Mouse (Mus musculus): Measurements from ENCODE around the gene Med4.

Med4 gene

GRCm38 (mm10) chr14:73509765-73510423, at the start of gene Med4:
Gene Med4, plus strand, starts transcription at chr14:73510025.
- DNase-seq: peak; percentile 93

GRCm38 (mm10) chr14:73460514-73461134, 49.2 kb upstream of the Med4 start:
- DNase-seq: no peak

- no peak for DNase-seq
Measured at GRCm38 (mm10) chr14:73462211-73462610, 47.6 kb upstream of the Med4 start.

- DNase-seq: no peak
Measured at GRCm38 (mm10) chr14:73467697-73468096, 42.1 kb upstream of the Med4 start.

GRCm38 (mm10) chr14:73469506-73469905, 40.3 kb upstream of the Med4 start:
- peak; percentile 47 for DNase-seq

GRCm38 (mm10) chr14:73470593-73470992, 39.2 kb upstream of the Med4 start:
- no peak for DNase-seq

- no peak for DNase-seq
Measured at GRCm38 (mm10) chr14:73472205-73472604, 37.6 kb upstream of the Med4 start.

- peak; percentile 53 for DNase-seq
Measured at GRCm38 (mm10) chr14:73473670-73474460, 36.0 kb upstream of the Med4 start.

GRCm38 (mm10) chr14:73474636-73475093, 35.2 kb upstream of the Med4 start:
- peak; percentile 55 for DNase-seq

GRCm38 (mm10) chr14:73475506-73475905, 34.3 kb upstream of the Med4 start:
- no peak for DNase-seq

GRCm38 (mm10) chr14:73476361-73476934, 33.4 kb upstream of the Med4 start:
- DNase-seq: no peak

- no peak for DNase-seq
Measured at GRCm38 (mm10) chr14:73477077-73477476, 32.7 kb upstream of the Med4 start.

- no peak for DNase-seq
Measured at GRCm38 (mm10) chr14:73478321-73478720, 31.5 kb upstream of the Med4 start.

- DNase-seq: no peak
Measured at GRCm38 (mm10) chr14:73479771-73480170, 30.1 kb upstream of the Med4 start.

- no peak for DNase-seq
Measured at GRCm38 (mm10) chr14:73483516-73484229, 26.2 kb upstream of the Med4 start.

- DNase-seq: no peak
Measured at GRCm38 (mm10) chr14:73484366-73485110, 25.3 kb upstream of the Med4 start.

- no peak for DNase-seq
Measured at GRCm38 (mm10) chr14:73486641-73487040, 23.2 kb upstream of the Med4 start.

GRCm38 (mm10) chr14:73493356-73493755, 16.5 kb upstream of the Med4 start:
- no peak for DNase-seq

GRCm38 (mm10) chr14:73494122-73494521, 15.7 kb upstream of the Med4 start:
- DNase-seq: no peak

GRCm38 (mm10) chr14:73495753-73496152, 14.1 kb upstream of the Med4 start:
- DNase-seq: no peak

GRCm38 (mm10) chr14:73501283-73501682, 8.5 kb upstream of the Med4 start:
- DNase-seq: no peak

- no peak for DNase-seq
Measured at GRCm38 (mm10) chr14:73501721-73502120, 8.1 kb upstream of the Med4 start.

Data from right cerebral cortex, postnatal 4 days (tissue).